Mouse (Mus musculus) lung, postnatal 0 days (tissue): ENCODE results near the gene Pnpo. TPM values are rescaled to one million over a fixed set of nuclear protein-coding genes. Genes with fewer than 3 reads are reported as not detected.

Experiments used
- ATAC-seq: fragments of 200-750 bp; cut with Nextera tagmentation; 2 replicates; pipeline ENCODE4 v1.8.0; 2017; ENCODE audit warnings: moderate library complexity
- DNase-seq: peaks from one replicate; pipeline ENCODE4 v3.0.0-alpha.2; 2016; ENCODE audit warnings: low spot score
- H3K27ac ChIP-seq: fragments of 300-500 bp; sonication (generic); 2 replicates; pipeline ENCODE4 v1.5.1; 2014; ENCODE audit warnings: antibody characterized with exemption, mild to moderate bottlenecking, low read length, mixed read lengths
- H3K27me3 ChIP-seq: fragments of 300-500 bp; sonication (generic); replicated peaks from 2 replicates; pipeline ENCODE4 v1.6.1; 2014; ENCODE audit warnings: low read length, mixed read lengths; ENCODE audit not compliant: insufficient read depth
- H3K36me3 ChIP-seq: fragments of 300-500 bp; sonication (generic); 2 replicates; pipeline ENCODE4 v1.6.1; 2014; ENCODE audit warnings: low read length, mixed read lengths; ENCODE audit not compliant: insufficient read depth
- H3K4me1 ChIP-seq: fragments of 300-500 bp; sonication (generic); 2 replicates; pipeline ENCODE4 v1.6.1; 2014; ENCODE audit warnings: antibody characterized with exemption, low read depth, low read length, mixed read lengths; ENCODE audit not compliant: insufficient read depth
- H3K4me2 ChIP-seq: fragments of 300-500 bp; sonication (generic); replicated peaks from 2 replicates; pipeline ENCODE4 v1.6.1; 2014; ENCODE audit warnings: low read depth, mild to moderate bottlenecking, low read length, moderate library complexity, mixed read lengths
- H3K4me3 ChIP-seq: fragments of 300-500 bp; sonication (generic); 2 replicates; pipeline ENCODE4 v1.5.1; 2014; ENCODE audit warnings: low read depth, low read length
- H3K9ac ChIP-seq: fragments of 300-500 bp; sonication (generic); replicated peaks from 2 replicates; pipeline ENCODE4 v1.6.1; 2014; ENCODE audit warnings: low read depth, mild to moderate bottlenecking
- H3K9me3 ChIP-seq: fragments of 300-500 bp; sonication (generic); 2 replicates; pipeline ENCODE4 v1.6.1; 2016; ENCODE audit warnings: low read length, mixed read lengths
- CTCF ChIP-seq: IDR thresholded peaks from 2 replicates; pipeline ENCODE4 v1.5.1; 2016; ENCODE audit warnings: antibody characterized with exemption, mild to moderate bottlenecking
- EP300 ChIP-seq: IDR thresholded peaks from 2 replicates; pipeline ENCODE4 v1.6.1; 2016; ENCODE audit warnings: antibody characterized with exemption, mild to moderate bottlenecking, control low read depth
- WGBS: fragments of 180-500 bp; shearing (Covaris S2); extraction: QIAGEN DNeasy Blood & Tissue Kit; methylation state at CpG from one replicate; pipeline ENCODE4 v1.1.7; 2014; 5-methylcytosine and 5-hydroxymethylcytosine counted together
- polyA plus RNA-seq: library from polyadenylated mRNA; unstranded; fragments of >200 nt; fragmentation: Nextera tagmentation; extraction: Ambion mirVana; gene quantifications from 2 replicates; pipeline ENCODE4 v1.2.1, GENCODE M21; 2015

Pnpo gene
- polyA plus RNA-seq: 28.7 and 30.0 TPM in 2 replicates

- Histone ChIP-seq H3K9me3 (no peaks in the 10 kb centered on the region), H3K4me2 (peak within 1 kb of the TSS; percentile 83), H3K9ac (peak within 1 kb of the TSS; percentile 32), H3K27ac (peak within 1 kb of the TSS; percentile 73), H3K27me3 (no peaks in the 10 kb centered on the region), H3K36me3 (no peaks in the 10 kb centered on the region), H3K4me3 (peak within 1 kb of the TSS; percentile 51), H3K4me1 (peaks cover 6% of the 10 kb centered on the region; the same call in 1 of the 2 replicates)
- peak; percentile 98 for ATAC-seq
- no peak for TF ChIP-seq CTCF
- no peak for TF ChIP-seq EP300
- DNase-seq: peak; percentile 98
- WGBS: 3% methylated on average over 29 of the region's 29 CpGs
Observed at GRCm38 (mm10) chr11:96943746-96944304, at the start of gene Pnpo. TSS of gene Pnpo (minus strand) at chr11:96943986.

GRCm38 (mm10) chr11:96992722-96993311 is 49.0 kb upstream of the Pnpo start:
- Histone ChIP-seq H3K27ac (peak overlapping the region; percentile 57; the same call in 1 of the 2 replicates), H3K36me3 (no peaks in the 10 kb centered on the region), H3K4me1 (peaks cover 14% of the 10 kb centered on the region; the same call in 1 of the 2 replicates), H3K4me3 (no peak overlapping the region), H3K27me3 (peaks cover 6% of the 10 kb centered on the region; the same call in 1 of the 2 replicates), H3K4me2 (no peak overlapping the region), H3K9ac (no peak overlapping the region), H3K9me3 (no peaks in the 10 kb centered on the region)
- DNase-seq: peak; percentile 47
- peak; percentile 55 for ATAC-seq
- TF ChIP-seq CTCF: no peak
- TF ChIP-seq EP300: no peak
- 20% methylated on average over 8 of the region's 8 CpGs for WGBS

- TF ChIP-seq EP300 (no peak), CTCF (no peak)
- Histone ChIP-seq H3K4me2 (no peak overlapping the region), H3K36me3 (no peaks in the 10 kb centered on the region), H3K4me3 (no peak overlapping the region), H3K9ac (no peak overlapping the region), H3K27ac (no peak overlapping the region), H3K27me3 (no peaks in the 10 kb centered on the region), H3K4me1 (peaks cover 13% of the 10 kb centered on the region; the same call in 1 of the 2 replicates), H3K9me3 (no peaks in the 10 kb centered on the region)
- ATAC-seq (peak; percentile 34; the same call in 1 of the 2 replicates), DNase-seq (peak; percentile 22)
- WGBS: 62% methylated on average over 5 of the region's 5 CpGs
Observed at GRCm38 (mm10) chr11:96991501-96991900, 47.7 kb upstream of the Pnpo start.

GRCm38 (mm10) chr11:96987873-96988655 is 44.3 kb upstream of the Pnpo start:
- ATAC-seq: peak; percentile 60
- H3K27me3 ChIP-seq: no peaks in the 10 kb centered on the region; the same call in 1 of the 2 replicates

GRCm38 (mm10) chr11:96986463-96986862 is 42.7 kb upstream of the Pnpo start:
- no peak overlapping the region for H3K9ac ChIP-seq
- no peaks in the 10 kb centered on the region; the same call in 1 of the 2 replicates for H3K27me3 ChIP-seq
- no peaks in the 10 kb centered on the region for H3K9me3 ChIP-seq
- no peak for TF ChIP-seq CTCF
- TF ChIP-seq EP300: no peak
- 43% methylated on average over 3 of the region's 3 CpGs for WGBS
- H3K4me3 ChIP-seq: no peak overlapping the region
- H3K36me3 ChIP-seq: no peaks in the 10 kb centered on the region
- DNase-seq: no peak
- H3K4me2 ChIP-seq: no peak overlapping the region
- peaks cover 8% of the 10 kb centered on the region; the same call in 1 of the 2 replicates for H3K4me1 ChIP-seq
- ATAC-seq: no peak
- H3K27ac ChIP-seq: no peak overlapping the region

More at GRCm38 (mm10) chr11:96987873-96988655, 44.3 kb upstream of the Pnpo start:
- Histone ChIP-seq H3K9ac (no peak overlapping the region), H3K4me1 (peaks cover 13% of the 10 kb centered on the region; the same call in 1 of the 2 replicates), H3K9me3 (no peaks in the 10 kb centered on the region), H3K4me2 (peak overlapping the region; percentile 38), H3K36me3 (no peaks in the 10 kb centered on the region), H3K27ac (no peak overlapping the region), H3K4me3 (0 out of 2 replicates have a peak overlapping the region, but pooled peaks have one; percentile 3)
- TF ChIP-seq CTCF (no peak), EP300 (no peak)
- WGBS: 4% methylated on average over 31 of the region's 31 CpGs
- peak; percentile 38 for DNase-seq

GRCm38 (mm10) chr11:96984903-96985302 is 41.1 kb upstream of the Pnpo start:
- DNase-seq: no peak
- ATAC-seq: no peak
- peaks cover 8% of the 10 kb centered on the region; the same call in 1 of the 2 replicates for H3K4me1 ChIP-seq
- no peaks in the 10 kb centered on the region; the same call in 1 of the 2 replicates for H3K27me3 ChIP-seq
- H3K9ac ChIP-seq: no peak overlapping the region
- H3K36me3 ChIP-seq: no peaks in the 10 kb centered on the region
- 40% methylated on average over 4 of the region's 4 CpGs for WGBS
- TF ChIP-seq CTCF: no peak
- TF ChIP-seq EP300: no peak
- H3K4me3 ChIP-seq: no peak overlapping the region
- H3K27ac ChIP-seq: no peak overlapping the region
- no peak overlapping the region for H3K4me2 ChIP-seq
- H3K9me3 ChIP-seq: no peaks in the 10 kb centered on the region
